Mouse (Mus musculus): ENCODE data around the gene Gfod1. TPM values are rescaled to one million over a fixed set of nuclear protein-coding genes. Genes with fewer than 3 reads are reported as not detected.

Gfod1 gene
- polyA plus RNA-seq, 1 experiment: 47.5 TPM

- no peak overlapping the region for H3K27ac ChIP-seq (ENCODE audit: insufficient read depth, low read length)
Measured at GRCm38 (mm10) chr13:43210956-43211355, 93.0 kb downstream of the Gfod1 start.

DNA sequence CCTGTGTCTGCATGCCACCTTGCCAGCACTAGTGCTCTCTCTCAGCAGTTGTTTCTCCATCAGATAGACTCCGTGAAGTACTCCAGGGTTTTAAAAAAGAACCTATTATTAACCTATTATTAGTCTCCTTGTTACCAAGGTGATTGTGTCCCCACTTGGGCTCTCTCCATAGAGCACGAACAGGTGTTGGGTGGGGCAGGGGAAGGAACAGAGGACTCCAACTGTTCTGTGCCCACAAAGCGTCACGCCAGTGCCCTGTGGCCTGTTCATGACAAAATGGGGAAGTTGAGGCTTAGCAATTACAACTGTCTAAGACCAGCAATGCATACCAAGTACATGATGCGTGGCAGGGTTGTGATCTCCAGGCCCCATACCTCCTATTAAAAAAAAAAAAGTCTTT, 94.4 kb downstream of the Gfod1 start:
- WGBS: 43% methylated on average over 5 of the region's 5 CpGs
- Histone ChIP-seq H3K4me3 (replicated peaks; ENCODE audit: insufficient read depth, low read depth, low read length) (no peak overlapping the region), H3K27ac (ENCODE audit: insufficient read depth, low read length) (peak overlapping the region; percentile 72), H3K4me1 (ENCODE audit: control insufficient read depth, insufficient read depth, low read length) (peaks cover 44% of the 10 kb centered on the region), H3K27me3 (ENCODE audit: control insufficient read depth, insufficient read depth, low read length) (no peaks in the 10 kb centered on the region)
- DNase-seq: no peak
- TF ChIP-seq CTCF (IDR thresholded peaks at IDR 0.05; ENCODE audit: borderline replicate concordance, insufficient read depth, low read depth, low read length): no peak
- TF ChIP-seq POLR2A (IDR thresholded peaks at IDR 0.05; ENCODE audit: borderline replicate concordance, insufficient read depth, low read length): no peak

More at GRCm38 (mm10) chr13:43210956-43211355, 93.0 kb downstream of the Gfod1 start:
- DNase-seq: no peak
- peaks cover 42% of the 10 kb centered on the region for H3K4me1 ChIP-seq (ENCODE audit: control insufficient read depth, insufficient read depth, low read length)
- H3K4me3 ChIP-seq (replicated peaks; ENCODE audit: insufficient read depth, low read depth, low read length): no peak overlapping the region
- no peaks in the 10 kb centered on the region for H3K27me3 ChIP-seq (ENCODE audit: control insufficient read depth, insufficient read depth, low read length)
- WGBS: 88% methylated on average over 5 of the region's 5 CpGs
- TF ChIP-seq CTCF (IDR thresholded peaks at IDR 0.05; ENCODE audit: borderline replicate concordance, insufficient read depth, low read depth, low read length) (no peak), POLR2A (IDR thresholded peaks at IDR 0.05; ENCODE audit: borderline replicate concordance, insufficient read depth, low read length) (no peak)

GRCm38 (mm10) chr13:43208914-43209439, 95.0 kb downstream of the Gfod1 start:
- 46% methylated on average over 16 of the region's 16 CpGs for WGBS
- peak; percentile 39 to 52 for DNase-seq
- H3K27me3 ChIP-seq (ENCODE audit: control insufficient read depth, insufficient read depth, low read length): no peaks in the 10 kb centered on the region
- peaks cover 44% of the 10 kb centered on the region for H3K4me1 ChIP-seq (ENCODE audit: control insufficient read depth, insufficient read depth, low read length)
- no peak overlapping the region for H3K4me3 ChIP-seq (replicated peaks; ENCODE audit: insufficient read depth, low read depth, low read length)
- no peak for TF ChIP-seq POLR2A (IDR thresholded peaks at IDR 0.05; ENCODE audit: borderline replicate concordance, insufficient read depth, low read length)
- no peak for TF ChIP-seq CTCF (IDR thresholded peaks at IDR 0.05; ENCODE audit: borderline replicate concordance, insufficient read depth, low read depth, low read length)
- H3K27ac ChIP-seq (ENCODE audit: insufficient read depth, low read length): peak overlapping the region; percentile 72

DNA sequence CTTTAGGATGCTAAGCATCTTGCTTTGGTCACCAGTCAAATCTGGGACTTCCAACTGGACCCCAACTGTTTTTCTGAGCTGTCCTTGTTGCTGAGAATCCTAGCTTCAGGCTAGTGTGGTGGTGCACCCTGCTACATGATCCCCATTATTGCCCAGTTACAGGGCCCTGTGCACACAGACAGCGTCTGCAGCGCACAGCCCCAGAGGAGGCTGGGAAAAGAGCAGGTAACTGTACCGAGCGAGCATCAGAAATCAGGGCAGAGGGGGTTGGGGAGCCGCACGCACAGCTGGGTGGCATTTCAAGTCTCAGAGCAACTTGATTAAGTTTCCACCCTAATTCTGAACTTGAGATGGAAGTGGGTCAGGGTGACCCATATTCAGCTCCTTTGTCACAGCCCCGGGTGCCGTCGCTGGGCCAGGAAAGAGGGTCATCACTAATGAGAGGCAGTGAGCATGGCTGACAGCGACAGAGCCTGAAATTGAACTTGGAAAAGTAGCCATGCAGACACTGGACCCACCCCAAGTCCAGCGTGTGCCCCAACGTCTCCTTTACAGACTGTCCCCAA, 97.8 kb downstream of the Gfod1 start:
- Histone ChIP-seq H3K27me3 (ENCODE audit: control insufficient read depth, insufficient read depth, low read length) (no peaks in the 10 kb centered on the region), H3K4me3 (replicated peaks; ENCODE audit: insufficient read depth, low read depth, low read length) (no peak overlapping the region), H3K27ac (ENCODE audit: insufficient read depth, low read length) (peak overlapping the region; percentile 45; the same call in 1 of the 2 replicates), H3K4me1 (ENCODE audit: control insufficient read depth, insufficient read depth, low read length) (peaks cover 50% of the 10 kb centered on the region)
- TF ChIP-seq CTCF (IDR thresholded peaks at IDR 0.05; ENCODE audit: borderline replicate concordance, insufficient read depth, low read depth, low read length) (no peak), POLR2A (IDR thresholded peaks at IDR 0.05; ENCODE audit: borderline replicate concordance, insufficient read depth, low read length) (no peak)
- DNase-seq: peak in 1 of 2 experiments; percentile 58
- WGBS: 78% methylated on average over 12 of the region's 12 CpGs

DNA sequence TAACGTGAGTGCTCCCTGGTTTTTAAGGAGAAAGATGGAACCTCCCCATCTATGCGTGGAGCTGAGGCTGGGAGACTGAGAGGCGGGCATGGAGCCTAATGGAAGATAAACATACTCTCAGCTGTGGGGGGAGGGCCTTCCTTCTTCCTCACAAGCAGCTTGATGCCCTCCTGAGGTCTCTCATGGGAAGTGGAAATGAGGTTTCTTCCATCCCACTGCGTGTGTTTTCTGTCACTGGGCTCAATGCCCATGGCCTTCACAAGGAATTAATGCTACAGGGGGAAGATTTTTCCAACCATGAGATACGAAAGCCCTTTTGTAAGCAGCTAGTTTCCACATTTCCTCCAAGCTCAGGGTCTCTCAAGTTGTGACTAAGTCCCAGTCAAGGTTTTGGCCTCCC, 100.3 kb downstream of the Gfod1 start:
- Histone ChIP-seq H3K27me3 (ENCODE audit: control insufficient read depth, insufficient read depth, low read length) (no peaks in the 10 kb centered on the region), H3K4me3 (replicated peaks; ENCODE audit: insufficient read depth, low read depth, low read length) (no peak overlapping the region), H3K4me1 (ENCODE audit: control insufficient read depth, insufficient read depth, low read length) (peaks cover 46% of the 10 kb centered on the region), H3K27ac (ENCODE audit: insufficient read depth, low read length) (peak overlapping the region; percentile 59)
- TF ChIP-seq CTCF (IDR thresholded peaks at IDR 0.05; ENCODE audit: borderline replicate concordance, insufficient read depth, low read depth, low read length): 0 out of 2 replicates have a peak, but pooled peaks have one; percentile 2
- no peak for TF ChIP-seq POLR2A (IDR thresholded peaks at IDR 0.05; ENCODE audit: borderline replicate concordance, insufficient read depth, low read length)
- WGBS: 8% methylated on average over 5 of the region's 5 CpGs
- DNase-seq: peak; percentile 63 to 81

- peak overlapping the region; percentile 59 for H3K27ac ChIP-seq (ENCODE audit: insufficient read depth, low read length)
- no peak overlapping the region for H3K4me3 ChIP-seq (replicated peaks; ENCODE audit: insufficient read depth, low read depth, low read length)
- TF ChIP-seq POLR2A (IDR thresholded peaks at IDR 0.05; ENCODE audit: borderline replicate concordance, insufficient read depth, low read length) (no peak), CTCF (IDR thresholded peaks at IDR 0.05; ENCODE audit: borderline replicate concordance, insufficient read depth, low read depth, low read length) (no peak)
- DNase-seq: peak; percentile 46 to 53
- peaks cover 44% of the 10 kb centered on the region for H3K4me1 ChIP-seq (ENCODE audit: control insufficient read depth, insufficient read depth, low read length)
- 38% methylated on average over 7 of the region's 7 CpGs for WGBS
- H3K27me3 ChIP-seq (ENCODE audit: control insufficient read depth, insufficient read depth, low read length): no peaks in the 10 kb centered on the region
Measured at GRCm38 (mm10) chr13:43203234-43203633, 100.7 kb downstream of the Gfod1 start.

DNA sequence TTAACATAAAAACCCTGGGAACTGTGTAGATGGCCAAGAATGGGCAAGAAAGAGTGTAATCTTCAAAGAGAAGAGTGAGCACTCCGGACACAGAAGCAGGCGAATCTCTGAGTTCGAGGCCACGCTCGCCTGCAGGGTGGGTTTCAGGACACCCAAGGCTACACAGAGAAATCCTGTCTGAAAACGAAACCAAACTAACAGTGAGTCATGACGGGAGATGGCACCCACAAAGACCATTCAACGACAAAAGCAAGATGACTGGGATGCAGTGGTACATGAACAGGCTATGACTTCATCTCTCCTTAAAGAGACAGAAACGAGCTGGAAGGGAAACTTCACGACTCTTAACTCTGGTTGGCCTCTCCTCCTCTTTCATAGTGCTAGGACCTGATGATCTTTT, 101.6 kb downstream of the Gfod1 start:
- H3K27ac ChIP-seq (ENCODE audit: insufficient read depth, low read length): 0 out of 2 replicates have a peak overlapping the region, but pooled peaks have one; percentile 37
- no peak for DNase-seq
- H3K4me1 ChIP-seq (ENCODE audit: control insufficient read depth, insufficient read depth, low read length): peaks cover 44% of the 10 kb centered on the region
- no peak overlapping the region for H3K4me3 ChIP-seq (replicated peaks; ENCODE audit: insufficient read depth, low read depth, low read length)
- no peak for TF ChIP-seq CTCF (IDR thresholded peaks at IDR 0.05; ENCODE audit: borderline replicate concordance, insufficient read depth, low read depth, low read length)
- no peak for TF ChIP-seq POLR2A (IDR thresholded peaks at IDR 0.05; ENCODE audit: borderline replicate concordance, insufficient read depth, low read length)
- no peaks in the 10 kb centered on the region for H3K27me3 ChIP-seq (ENCODE audit: control insufficient read depth, insufficient read depth, low read length)
- WGBS: 84% methylated on average over 10 of the region's 10 CpGs

DNA sequence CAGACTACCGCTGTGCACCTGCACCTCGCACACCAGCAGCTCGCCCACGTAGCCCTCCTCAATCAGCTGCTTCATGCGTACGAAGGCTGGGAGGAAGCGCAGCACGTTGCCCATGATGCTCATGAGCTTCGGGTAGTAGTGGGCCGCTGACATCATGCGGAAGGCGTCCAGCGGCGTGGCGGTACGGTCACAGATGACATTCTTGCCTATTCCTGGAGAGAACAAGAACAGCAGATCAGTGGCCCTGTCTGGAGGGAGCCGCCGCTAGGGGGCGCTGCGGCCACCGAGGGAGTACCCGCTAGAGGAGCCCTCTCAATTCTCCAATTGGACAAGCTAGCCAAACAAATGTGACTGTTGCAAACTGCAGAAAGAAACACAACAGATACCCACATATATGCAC, 102.9 kb downstream of the Gfod1 start:
- no peak overlapping the region for H3K4me3 ChIP-seq (replicated peaks; ENCODE audit: insufficient read depth, low read depth, low read length)
- WGBS: 42% methylated on average over 22 of the region's 22 CpGs
- DNase-seq: peak; percentile 63 to 65
- H3K27ac ChIP-seq (ENCODE audit: insufficient read depth, low read length): no peak overlapping the region
- TF ChIP-seq CTCF (IDR thresholded peaks at IDR 0.05; ENCODE audit: borderline replicate concordance, insufficient read depth, low read depth, low read length): peak; percentile 66
- no peak for TF ChIP-seq POLR2A (IDR thresholded peaks at IDR 0.05; ENCODE audit: borderline replicate concordance, insufficient read depth, low read length)
- H3K4me1 ChIP-seq (ENCODE audit: control insufficient read depth, insufficient read depth, low read length): peaks cover 43% of the 10 kb centered on the region
- no peaks in the 10 kb centered on the region for H3K27me3 ChIP-seq (ENCODE audit: control insufficient read depth, insufficient read depth, low read length)

All from cerebellum, adult 2 months (tissue).